Mouse (Mus musculus): Measurements from ENCODE around the gene Klhl26.
A peak's percentile ranks its signal among the peaks of the same experiment; 100 is the strongest.

Klhl26 gene

DNA sequence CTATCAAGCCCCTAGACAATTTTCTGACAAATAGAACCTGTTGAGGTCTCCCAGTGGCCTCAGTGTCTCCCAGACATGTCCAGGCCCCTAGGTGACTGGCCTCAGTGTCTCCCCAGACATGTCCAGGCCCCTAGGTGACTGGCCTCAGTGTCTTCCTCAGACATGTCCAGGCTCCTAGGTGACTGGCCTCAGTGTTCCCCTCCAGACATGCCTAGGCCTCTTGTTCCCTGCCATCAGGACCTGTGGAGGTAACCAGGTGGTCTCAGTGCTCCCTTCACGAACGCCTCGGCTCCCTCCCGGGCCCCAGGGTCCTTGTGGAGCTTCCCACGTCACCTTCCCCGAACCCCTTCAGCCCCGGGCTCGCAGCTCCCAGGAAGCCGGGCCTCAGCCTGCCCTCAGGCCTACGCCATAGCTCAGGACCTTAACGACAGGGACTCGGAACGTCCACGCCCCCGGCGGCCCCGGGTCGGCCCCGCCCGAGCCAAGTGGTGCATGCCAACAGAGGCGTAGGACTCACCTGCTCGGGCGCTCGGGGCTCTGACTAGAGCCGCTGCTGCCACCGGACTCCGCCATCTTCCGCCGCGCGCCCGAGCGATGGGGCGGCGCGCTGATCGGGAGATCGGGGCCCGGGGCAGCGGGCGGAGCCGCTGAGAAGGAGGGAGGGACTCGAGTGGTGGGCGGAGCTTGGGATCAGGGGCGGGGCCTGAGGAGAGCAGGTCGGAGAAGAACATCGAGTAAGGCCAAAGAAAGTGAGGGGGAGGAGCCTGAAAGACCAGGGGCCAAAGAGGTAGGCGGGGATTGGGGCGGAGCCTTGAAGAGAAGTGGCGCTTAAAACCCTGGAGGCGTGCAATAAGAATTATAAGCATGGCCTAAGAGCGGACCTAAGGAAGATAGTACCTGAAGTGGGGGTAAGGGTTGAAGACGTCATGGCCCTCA, at the start of gene Klhl26:
Klhl26 (minus strand) TSS at position 636 of the 936 bp plus-strand sequence.
- peak; percentile 97 for DNase-seq (ENCODE audit: low read depth)

DNA sequence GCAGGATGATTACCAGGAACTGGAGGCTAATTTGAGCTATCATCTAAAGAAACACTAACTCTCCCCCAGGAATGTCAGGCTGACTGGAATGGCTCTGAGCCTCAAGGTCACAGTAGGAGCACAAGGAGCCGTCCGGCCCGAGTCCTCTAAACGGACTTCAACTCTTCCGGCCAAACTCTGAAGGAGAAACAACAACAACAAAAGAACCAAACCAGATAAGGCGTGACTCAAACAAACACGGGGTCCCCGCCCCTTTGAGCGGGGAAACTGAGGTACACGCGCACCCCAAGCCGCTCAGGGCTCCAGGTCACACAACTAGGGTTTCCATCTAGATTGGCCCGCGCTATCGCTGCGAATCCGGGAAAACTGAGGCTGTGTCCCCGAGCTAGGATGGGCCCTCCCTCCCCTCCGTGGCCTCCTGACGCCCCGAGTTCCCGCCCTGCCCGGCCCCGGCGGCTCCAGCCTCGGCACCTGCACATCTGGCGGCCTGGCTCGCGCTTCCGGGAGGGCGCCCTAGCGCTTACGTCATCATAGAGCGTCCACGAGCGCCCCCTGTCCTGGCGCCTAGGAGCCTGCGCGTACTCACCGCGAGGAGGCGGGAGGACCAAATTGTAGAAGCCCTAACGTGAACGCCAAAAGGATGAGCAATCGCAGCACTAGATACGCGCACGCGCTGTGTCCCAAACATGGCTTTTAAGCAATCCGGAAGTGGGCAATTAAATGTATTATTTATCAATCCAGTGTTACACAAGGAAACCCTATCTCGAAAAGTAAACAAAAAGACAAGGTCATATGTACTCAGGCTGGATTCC, 46.0 kb upstream of the Klhl26 start:
- DNase-seq (ENCODE audit: low read depth), result peak; percentile 99

DNA sequence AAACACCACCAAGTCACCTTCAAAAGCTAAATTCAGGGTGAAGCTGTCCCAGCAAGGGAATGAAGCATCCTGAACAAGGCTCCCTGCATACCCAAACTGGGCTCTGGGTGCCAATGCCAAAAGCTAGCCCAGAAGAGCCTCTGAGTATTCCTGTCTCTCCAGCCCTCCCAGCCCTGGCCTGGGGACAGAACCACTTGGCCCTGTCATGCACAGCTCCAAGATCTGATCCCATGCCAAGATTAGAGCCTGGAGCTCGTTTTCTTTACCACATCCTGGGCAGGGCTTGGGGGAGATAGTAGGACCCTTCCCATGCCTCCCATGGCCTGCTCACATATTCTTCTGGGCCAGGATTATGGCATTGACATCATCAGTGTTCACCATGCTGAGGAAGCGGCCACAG, 42.8 kb upstream of the Klhl26 start:
- no peak for DNase-seq (ENCODE audit: low read depth)

- no peak for DNase-seq (ENCODE audit: low read depth)
These were observed 42.3 kb upstream of the Klhl26 start for GRCm38 (mm10) chr8:70519043-70519442.

DNA sequence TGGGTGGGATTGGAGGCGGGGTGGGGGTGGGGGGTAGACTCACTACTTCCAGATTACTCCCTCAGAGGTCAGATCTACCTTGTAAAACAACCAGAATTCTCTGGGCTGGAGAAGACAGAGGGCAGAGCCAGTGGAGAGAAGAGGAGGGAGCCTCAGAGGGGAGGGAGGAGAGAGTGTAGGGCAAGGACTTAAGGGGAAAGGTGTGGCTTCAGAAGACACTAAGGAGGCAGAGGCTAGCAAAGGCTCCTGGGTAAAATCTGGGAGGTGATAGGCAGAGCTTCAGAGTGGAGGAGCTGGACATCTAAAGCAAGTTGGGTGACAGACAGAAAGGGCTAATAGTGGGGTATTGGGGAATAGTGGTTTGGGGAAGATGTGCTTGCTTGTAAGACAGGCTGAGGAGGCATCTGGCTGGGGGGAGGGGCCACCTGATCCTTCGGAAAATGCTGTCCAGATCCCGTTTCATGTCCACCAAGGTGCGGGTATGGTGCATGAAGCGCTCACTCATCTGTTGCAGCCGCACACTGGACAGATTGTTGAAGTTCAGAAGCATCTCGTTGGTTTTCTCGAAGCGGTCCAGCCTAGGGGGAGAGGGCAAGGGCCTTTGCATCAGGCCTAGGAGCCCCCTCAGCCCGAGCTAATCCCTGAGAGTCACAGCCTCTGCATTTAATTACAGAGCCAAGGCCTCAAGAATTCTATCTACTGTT, 41.3 kb upstream of the Klhl26 start:
- no peak for DNase-seq (ENCODE audit: low read depth)

DNA sequence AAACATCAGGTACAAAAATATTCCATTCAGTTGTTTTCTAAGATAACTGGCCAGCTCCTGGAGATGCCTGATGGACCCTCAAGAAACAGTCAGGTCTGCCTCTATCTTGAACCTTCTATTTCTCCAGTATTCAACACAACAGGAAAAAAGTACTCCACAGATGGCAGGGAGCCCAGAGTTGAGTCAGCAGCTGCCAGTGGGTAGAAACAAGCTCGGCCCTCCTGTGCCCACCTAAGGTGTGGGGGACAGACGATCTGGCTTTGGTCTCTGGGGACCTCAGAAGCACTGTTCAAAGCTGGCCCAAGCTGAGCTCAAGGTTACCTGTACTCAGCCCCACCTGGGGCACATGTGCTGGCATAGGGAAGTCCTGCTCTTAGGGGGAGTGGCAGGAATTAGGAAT, 36.7 kb upstream of the Klhl26 start:
- no peak for DNase-seq (ENCODE audit: low read depth)

DNA sequence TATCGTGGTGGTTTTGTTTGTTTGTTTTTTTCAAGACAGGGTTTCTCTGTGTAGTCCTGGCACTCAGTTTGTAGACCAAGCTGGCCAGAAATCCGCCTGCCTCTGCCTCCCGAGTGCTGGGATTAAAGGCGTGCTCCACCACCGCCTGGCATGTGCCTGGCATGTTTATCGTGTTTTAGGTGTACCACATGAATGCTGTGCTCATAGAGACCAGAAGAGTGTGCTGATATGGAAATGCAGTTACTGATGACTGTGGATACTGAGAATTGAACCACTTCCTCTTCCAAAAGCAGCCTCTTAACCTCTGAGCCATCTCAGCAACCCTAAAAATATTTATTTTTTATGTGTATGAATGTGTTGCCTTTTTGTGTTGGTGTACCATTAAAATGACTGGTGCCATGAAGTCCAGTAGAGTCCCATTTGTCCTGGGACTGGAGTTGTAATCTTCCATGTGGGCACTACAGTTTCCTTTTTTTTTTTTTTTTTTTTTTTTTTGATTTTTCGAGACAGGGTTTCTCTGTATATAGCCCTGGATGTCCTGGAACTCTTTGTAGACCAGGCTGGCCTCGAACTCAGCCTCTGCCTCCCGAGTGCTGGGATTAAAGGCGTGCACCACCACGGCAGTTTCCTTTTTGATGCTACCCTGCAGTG, 35.6 kb upstream of the Klhl26 start:
- peak; percentile 61 for DNase-seq (ENCODE audit: low read depth)

- DNase-seq (ENCODE audit: low read depth), result no peak
These were observed 35.0 kb upstream of the Klhl26 start for GRCm38 (mm10) chr8:70511770-70512169.

GRCm38 (mm10) chr8:70511174-70511573, 34.4 kb upstream of the Klhl26 start:
- peak; percentile 40 for DNase-seq (ENCODE audit: low read depth)

DNA sequence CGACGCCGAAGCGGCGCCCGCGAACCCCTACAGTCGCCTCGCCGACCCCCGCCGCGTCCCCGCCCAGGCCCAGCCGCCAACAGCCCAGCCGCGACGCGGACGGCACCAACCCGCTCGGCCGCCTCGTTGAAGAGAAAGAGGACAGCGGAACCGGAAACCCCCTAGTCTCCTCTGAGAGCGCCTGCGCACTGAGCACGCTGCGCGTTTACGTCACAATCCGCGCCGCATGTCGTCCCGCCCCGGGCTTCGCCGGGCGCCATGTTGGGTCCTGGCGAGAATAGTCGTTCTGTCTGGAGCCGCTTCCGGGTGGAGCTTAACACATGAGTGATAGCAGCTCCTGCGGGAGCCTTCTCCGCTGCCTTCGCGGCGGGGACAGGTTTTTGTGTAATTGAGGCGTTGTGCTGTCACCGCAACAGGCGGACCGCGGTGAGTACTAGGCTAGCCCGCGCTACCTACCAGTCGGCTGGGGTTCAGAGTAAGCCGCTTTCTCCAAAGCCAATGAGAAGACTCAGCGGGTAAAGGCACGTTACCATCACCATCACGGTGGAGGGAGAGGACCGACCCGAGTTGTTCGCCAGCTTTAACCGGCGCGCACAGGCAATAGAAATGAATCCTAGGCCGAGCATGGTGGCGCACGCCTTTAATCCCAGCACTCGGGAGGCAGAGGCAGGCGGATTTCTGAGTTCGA, 33.6 kb upstream of the Klhl26 start, which contains the start of gene Uba52:
Uba52 (minus strand) TSS at position 574 of the 688 bp plus-strand sequence.
- DNase-seq (ENCODE audit: low read depth), result peak; percentile 99

GRCm38 (mm10) chr8:70509281-70509952, 32.6 kb upstream of the Klhl26 start:
- peak; percentile 42 for DNase-seq (ENCODE audit: low read depth)

DNA sequence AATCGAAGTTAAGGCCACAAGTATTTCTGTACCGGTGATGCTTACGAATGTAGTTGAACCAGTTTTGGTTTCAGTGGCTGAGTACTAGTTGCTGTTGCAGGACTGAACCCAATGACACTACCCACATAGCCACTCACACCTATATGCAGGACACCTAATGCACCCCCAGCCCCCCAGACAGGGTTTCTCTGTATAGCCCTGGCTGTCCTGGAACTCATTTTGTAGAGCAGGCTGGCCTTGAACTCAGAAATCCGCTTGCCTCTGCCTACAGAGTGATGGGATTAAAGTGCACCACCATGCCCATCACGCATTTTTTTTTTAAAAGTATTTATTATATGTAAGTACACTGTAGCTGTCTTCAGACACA, 30.2 kb upstream of the Klhl26 start:
- DNase-seq (ENCODE audit: low read depth), result no peak

GRCm38 (mm10) chr8:70506328-70507026, 29.7 kb upstream of the Klhl26 start, which contains the start of gene Rex1bd:
Gene Rex1bd (minus strand): TSS chr8:70506752.
- DNase-seq (ENCODE audit: low read depth), result peak; percentile 96

- no peak for DNase-seq (ENCODE audit: low read depth)
These were observed 29.0 kb upstream of the Klhl26 start for GRCm38 (mm10) chr8:70505698-70506327.

- DNase-seq (ENCODE audit: low read depth), result peak; percentile 92
These were observed 28.1 kb upstream of the Klhl26 start for GRCm38 (mm10) chr8:70504851-70505250.

GRCm38 (mm10) chr8:70504291-70504716, 27.5 kb upstream of the Klhl26 start:
- DNase-seq (ENCODE audit: low read depth), result no peak

GRCm38 (mm10) chr8:70503062-70503750, 26.4 kb upstream of the Klhl26 start:
- peak; percentile 79 for DNase-seq (ENCODE audit: low read depth)

- DNase-seq (ENCODE audit: low read depth), result no peak
These were observed 25.8 kb upstream of the Klhl26 start for GRCm38 (mm10) chr8:70502540-70502939.

Data from induced T-regulatory cell, adult 2 months (primary cell).